Mouse (Mus musculus) left cerebral cortex, adult 2 months (tissue): ENCODE measurements around the gene Olfr67. TPM values are rescaled to one million over a fixed set of nuclear protein-coding genes. Genes with fewer than 3 reads are reported as not detected.

Experiments
- DNase-seq, 2 experiments: peaks; one replicate each; pipeline ENCODE4 v3.0.0; 2021 to 2022; ENCODE audit warnings: low spot score in 2 of 2, mixed read lengths in 1 of 2; ENCODE audit errors: extremely low spot score in 1 of 2
- H3K27ac ChIP-seq: fragments of 200-600 bp; 2 replicates; pipeline ENCODE4 v1.8.1; 2022
- H3K4me3 ChIP-seq: fragments of 200-600 bp; 2 replicates; pipeline ENCODE4 v1.8.1; 2022
- CTCF ChIP-seq: fragments of 200-600 bp; IDR thresholded peaks from 2 replicates; pipeline ENCODE4 v1.8.1; 2022; ENCODE audit warnings: antibody characterized with exemption, mild to moderate bottlenecking, moderate library complexity
- intact Hi-C: fragments of 180-260 bp; cut with DNase I; formaldehyde crosslinking; loops from one replicate; pipeline ENCODE4 v1.15.1; 2025
- total RNA-seq, 2 experiments: library from RNA; stranded (reverse); gene quantifications; 2 replicates each; pipeline ENCODE4 v1.2.3; 2021

The Olfr67 gene
- total RNA-seq, 2 experiments from 2014 or later, result not detected

DNA sequence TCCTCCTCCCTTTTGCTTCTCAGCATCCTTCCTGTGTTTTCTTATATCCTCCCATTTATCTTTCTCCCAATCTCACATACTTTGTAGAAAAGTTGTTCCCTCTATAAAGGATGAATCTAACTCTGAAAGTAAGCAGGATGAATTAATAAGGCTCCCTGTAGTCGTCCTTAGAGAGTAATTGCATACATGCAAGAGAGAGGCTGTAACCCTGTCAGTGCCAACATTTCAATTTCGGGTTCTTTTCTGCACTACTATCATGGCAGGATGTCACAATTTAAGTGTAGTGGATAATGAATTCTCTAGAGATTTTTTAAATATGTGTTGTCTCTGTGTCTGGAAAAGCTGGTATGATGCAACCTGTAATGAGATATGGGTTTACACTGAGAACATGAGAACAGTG is 34.4 kb downstream of the Olfr67 start, which contains the start of gene Olfr630:
Gene Olfr630, minus strand, starts transcription at position 101 of the 400 bp plus-strand sequence.
- no peak within 1 kb of the TSS for H3K4me3 ChIP-seq
- no peak for TF ChIP-seq CTCF
- intact Hi-C loops, result no loop called here

DNA sequence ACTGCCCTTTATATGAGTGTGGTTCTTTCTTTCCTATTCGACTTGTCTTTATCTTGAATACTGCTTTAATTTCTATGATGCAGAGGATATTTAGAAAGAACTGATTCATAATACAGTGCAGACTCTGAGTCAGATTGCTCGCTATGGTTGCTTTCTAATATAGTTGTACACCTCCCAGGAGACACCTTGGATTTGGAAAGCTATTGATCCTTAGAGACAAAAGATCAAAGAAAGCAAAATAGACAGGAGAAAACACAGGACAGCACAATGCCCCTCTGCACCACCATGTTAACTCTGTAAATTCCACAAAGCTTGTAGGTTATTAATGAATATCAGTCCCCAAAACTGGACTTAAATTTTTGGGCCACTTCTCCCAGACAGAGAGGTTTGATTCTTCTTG is 46.8 kb downstream of the Olfr67 start, which contains the start of gene Olfr629:
Gene Olfr629, minus strand, starts transcription at position 101 of the 400 bp plus-strand sequence.
- intact Hi-C loops, result no loop called here
- no peak for TF ChIP-seq CTCF
- DNase-seq, result no peak
- H3K4me3 ChIP-seq, result no peak within 1 kb of the TSS
- no peak within 1 kb of the TSS for H3K27ac ChIP-seq

More for the DNA sequence above, 34.4 kb downstream of the Olfr67 start, which contains the start of gene Olfr630:
- no peak within 1 kb of the TSS for H3K27ac ChIP-seq
- DNase-seq, result no peak

Other genes with a start within 250 kb of the Olfr67 start
- not detected for gene Olfr612, start 249.1 kb downstream of the Olfr67 start, total RNA-seq
- not detected for gene Olfr613, start 243.7 kb downstream of the Olfr67 start, total RNA-seq
- not detected for gene Olfr615, start 235.7 kb downstream of the Olfr67 start, total RNA-seq
- not detected for gene Olfr616, start 222.7 kb downstream of the Olfr67 start, total RNA-seq
- gene Olfr617, start 218.8 kb downstream of the Olfr67 start, total RNA-seq, result not detected
- not detected for gene Olfr618, start 201.7 kb downstream of the Olfr67 start, total RNA-seq
- not detected for gene Olfr619, start 191.2 kb downstream of the Olfr67 start, total RNA-seq
- gene Olfr620, start 179.3 kb downstream of the Olfr67 start, total RNA-seq, result not detected
- not detected for gene Olfr622, start 149.1 kb downstream of the Olfr67 start, total RNA-seq
- gene Olfr623, start 128.1 kb downstream of the Olfr67 start, total RNA-seq, result not detected
- under 1 TPM in 1 of 2 experiments, not detected in 1; 0.07 TPM for gene Olfr624, start 120.6 kb downstream of the Olfr67 start, total RNA-seq
- not detected for gene Olfr625-ps1, start 109.1 kb downstream of the Olfr67 start, total RNA-seq
- gene Olfr243, start 77.2 kb downstream of the Olfr67 start, total RNA-seq, result not detected
- gene Olfr628, start 61.4 kb downstream of the Olfr67 start, total RNA-seq, result not detected
- not detected for gene Olfr629, start 46.9 kb downstream of the Olfr67 start, total RNA-seq
- gene Olfr630, start 34.5 kb downstream of the Olfr67 start, total RNA-seq, result not detected
- not detected for gene Olfr69, start 20.2 kb downstream of the Olfr67 start, total RNA-seq
- not detected for gene Olfr68, start 12.1 kb downstream of the Olfr67 start, total RNA-seq
- gene Hbb-bt, start 22.2 kb upstream of the Olfr67 start, total RNA-seq, result 10 to 100 TPM; 29.5 to 36.6 TPM
- 100 to 1,000 TPM; 305 to 339 TPM for gene Hbb-bs, start 36.3 kb upstream of the Olfr67 start, total RNA-seq
- gene Hbb-bh2, start 48.7 kb upstream of the Olfr67 start, total RNA-seq, result not detected
- not detected for gene Hbb-bh1, start 51.3 kb upstream of the Olfr67 start, total RNA-seq
- gene Hbb-y, start 61.4 kb upstream of the Olfr67 start, total RNA-seq, result not detected
- not detected for gene Olfr66, start 94.4 kb upstream of the Olfr67 start, total RNA-seq
- not detected for gene Olfr64, start 102.7 kb upstream of the Olfr67 start, total RNA-seq
- not detected for gene Olfr65, start 111.7 kb upstream of the Olfr67 start, total RNA-seq
- gene Olfr631, start 137.0 kb upstream of the Olfr67 start, total RNA-seq, result not detected
- not detected for gene Olfr632, start 142.5 kb upstream of the Olfr67 start, total RNA-seq
- not detected for gene Olfr633, start 152.6 kb upstream of the Olfr67 start, total RNA-seq
- gene Olfr635, start 179.3 kb upstream of the Olfr67 start, total RNA-seq, result under 1 TPM; 0.05 to 0.09 TPM
- gene Olfr638, start 206.9 kb upstream of the Olfr67 start, total RNA-seq, result not detected
- under 1 TPM; 0.07 to 0.19 TPM for gene Olfr639, start 225.5 kb upstream of the Olfr67 start, total RNA-seq
- not detected for gene Olfr640, start 233.8 kb upstream of the Olfr67 start, total RNA-seq
- gene Olfr641, start 243.6 kb upstream of the Olfr67 start, total RNA-seq, result not detected